Mouse (Mus musculus) brain, embryonic 14.5 days (tissue): Measurements from ENCODE around the gene Gfod2. TPM values are rescaled to one million over a fixed set of nuclear protein-coding genes. Genes with fewer than 3 reads are reported as not detected.

Experiments used
- DNase-seq: peaks from one replicate; pipeline ENCODE4 v3.0.0-alpha.2; 2011; ENCODE audit warnings: low read depth
- CTCF ChIP-seq: fragments of 200-500 bp; IDR thresholded peaks from 2 replicates; pipeline ENCODE4 v1.5.1; 2012; ENCODE audit warnings: inconsistent platforms, mild to moderate bottlenecking, moderate library complexity, borderline replicate concordance; ENCODE audit not compliant: insufficient read depth, insufficient read length; ENCODE audit errors: extremely low read depth
- POLR2A ChIP-seq: fragments of 200-500 bp; IDR thresholded peaks from 2 replicates; pipeline ENCODE4 v1.6.1; 2012; ENCODE audit warnings: mild to moderate bottlenecking, inconsistent platforms, borderline replicate concordance; ENCODE audit not compliant: poor library complexity, insufficient read depth, insufficient read length, severe bottlenecking; ENCODE audit errors: extremely low read depth
- polyA plus RNA-seq: library from polyadenylated mRNA; depleted of rRNA; stranded (reverse); fragments of >200 nt; gene quantifications from 2 replicates; pipeline ENCODE4 v1.2.3, GENCODE M21; 2012

The Gfod2 gene
- polyA plus RNA-seq, 1 experiment: 62.6 TPM

DNA sequence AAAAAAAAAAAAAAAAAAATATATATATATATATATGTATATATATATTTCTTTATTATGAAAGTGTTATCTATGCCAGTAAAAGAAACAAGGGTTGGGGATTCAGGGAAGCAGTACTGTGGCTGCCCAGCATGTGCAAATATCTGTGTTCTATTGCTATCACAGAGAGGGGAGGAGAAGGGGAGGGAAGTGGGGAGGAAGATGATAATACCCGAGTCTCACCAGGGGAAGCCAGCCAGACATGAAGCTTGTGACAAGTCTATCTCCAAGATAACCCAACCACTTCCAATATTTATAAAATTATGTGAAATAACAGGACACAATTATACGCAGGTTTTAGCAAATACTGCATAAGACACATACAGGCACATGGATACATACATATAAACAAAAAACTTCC, 19.4 kb upstream of the Gfod2 start:
- TF ChIP-seq CTCF (no peak), POLR2A (no peak)
- no peak for DNase-seq

DNA sequence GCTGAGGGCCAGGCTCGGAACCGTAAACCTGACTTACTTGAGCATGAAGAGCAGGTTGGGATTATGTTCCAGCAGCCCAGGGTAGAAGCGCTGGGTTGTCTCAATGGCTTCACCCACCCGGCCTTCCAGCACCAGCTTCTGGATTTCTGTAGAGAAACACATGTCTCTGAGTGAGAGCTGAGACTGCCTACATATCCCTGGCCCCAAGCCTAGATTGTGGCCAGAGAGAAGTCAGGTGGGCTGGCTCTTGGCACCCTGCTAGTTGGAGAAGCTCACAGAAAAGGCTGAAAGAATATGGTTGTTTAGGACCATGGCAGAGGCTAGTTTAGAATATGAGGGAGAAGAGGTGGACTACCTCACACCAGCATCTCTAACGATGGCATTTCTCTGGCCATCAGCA, 16.0 kb upstream of the Gfod2 start:
- DNase-seq: no peak
- TF ChIP-seq POLR2A: no peak
- no peak for TF ChIP-seq CTCF

DNA sequence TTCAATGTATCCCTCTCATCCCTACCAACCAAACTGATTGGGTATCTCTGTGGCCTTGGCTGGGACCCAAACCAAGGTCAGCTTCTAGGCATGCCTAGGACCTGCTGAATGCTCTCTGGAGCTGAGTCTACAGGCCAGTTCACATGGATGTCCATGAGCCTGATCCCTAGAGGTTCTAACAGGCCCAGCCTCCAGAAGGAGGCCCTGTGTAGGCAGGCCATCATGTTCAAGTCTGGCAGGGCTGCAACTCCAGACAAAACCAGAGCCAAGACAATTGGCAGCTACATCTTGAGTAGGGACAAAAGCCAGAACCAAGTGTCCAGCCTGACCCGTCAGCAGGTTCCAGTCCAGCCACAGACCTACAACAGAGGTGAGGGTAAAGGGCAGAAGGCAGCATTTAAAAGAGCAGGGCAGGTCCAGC, 15.0 kb upstream of the Gfod2 start:
- no peak for DNase-seq
- TF ChIP-seq CTCF: no peak
- no peak for TF ChIP-seq POLR2A

DNA sequence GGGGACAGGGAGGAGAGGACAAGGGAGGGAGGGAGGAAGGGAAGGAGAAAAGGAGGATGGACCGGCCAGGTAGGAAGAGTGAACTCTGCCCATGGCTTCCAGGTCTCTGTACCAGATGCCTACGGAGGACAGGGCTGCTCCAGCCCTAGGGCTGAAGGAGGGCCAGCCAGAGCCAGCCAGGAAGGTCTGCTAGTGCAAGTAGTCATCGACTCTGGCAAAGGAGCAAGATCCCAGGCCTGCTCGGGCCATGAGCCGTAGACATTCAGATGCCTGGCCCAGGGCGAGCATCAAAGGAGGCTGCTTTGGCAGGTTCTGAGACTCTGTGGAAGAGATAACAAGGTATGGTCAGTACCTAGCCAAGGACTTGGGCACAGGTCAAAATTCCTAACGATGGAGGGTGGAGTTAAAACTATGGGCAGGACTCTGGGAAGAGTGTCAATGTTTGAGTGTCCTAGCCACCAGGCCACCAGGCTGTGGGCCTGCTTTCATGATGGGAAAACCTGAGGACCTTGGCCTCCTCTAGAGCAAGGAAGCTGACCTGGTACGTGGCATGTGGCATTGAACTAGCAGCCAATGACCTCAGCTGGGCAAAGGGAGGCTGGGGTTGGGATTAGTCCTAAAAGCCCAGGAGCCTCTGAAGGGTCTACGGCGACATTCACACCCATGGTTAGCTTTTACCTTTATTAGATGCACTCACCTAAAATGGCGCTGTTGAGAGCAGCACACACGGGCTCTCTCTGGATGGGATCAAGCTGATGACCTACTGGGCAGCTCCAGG, 13.1 kb upstream of the Gfod2 start:
- TF ChIP-seq CTCF (no peak), POLR2A (no peak)
- DNase-seq: no peak

DNA sequence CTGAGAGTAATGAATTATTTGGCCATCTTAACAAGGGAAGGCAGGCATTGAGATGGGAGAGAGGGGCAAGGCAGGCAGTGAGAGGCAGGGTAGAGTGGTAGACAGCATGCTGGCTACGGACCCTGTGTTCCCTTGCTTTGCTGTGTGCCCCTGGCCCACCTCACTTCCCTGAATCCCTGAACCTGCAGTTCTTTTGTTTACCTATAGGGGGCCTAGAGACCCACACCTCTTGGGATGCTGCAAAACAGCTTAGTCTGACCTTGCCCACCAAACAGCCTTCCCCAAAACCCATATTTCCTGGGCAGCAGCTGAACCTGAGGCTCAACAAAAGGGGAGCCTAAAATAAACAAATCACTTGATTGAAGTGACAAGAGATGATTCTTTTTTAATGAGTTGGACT, 12.1 kb upstream of the Gfod2 start:
- peak; percentile 25 for DNase-seq
- TF ChIP-seq POLR2A (no peak), CTCF (peak; percentile 70; the same call in 1 of the 2 replicates)

DNA sequence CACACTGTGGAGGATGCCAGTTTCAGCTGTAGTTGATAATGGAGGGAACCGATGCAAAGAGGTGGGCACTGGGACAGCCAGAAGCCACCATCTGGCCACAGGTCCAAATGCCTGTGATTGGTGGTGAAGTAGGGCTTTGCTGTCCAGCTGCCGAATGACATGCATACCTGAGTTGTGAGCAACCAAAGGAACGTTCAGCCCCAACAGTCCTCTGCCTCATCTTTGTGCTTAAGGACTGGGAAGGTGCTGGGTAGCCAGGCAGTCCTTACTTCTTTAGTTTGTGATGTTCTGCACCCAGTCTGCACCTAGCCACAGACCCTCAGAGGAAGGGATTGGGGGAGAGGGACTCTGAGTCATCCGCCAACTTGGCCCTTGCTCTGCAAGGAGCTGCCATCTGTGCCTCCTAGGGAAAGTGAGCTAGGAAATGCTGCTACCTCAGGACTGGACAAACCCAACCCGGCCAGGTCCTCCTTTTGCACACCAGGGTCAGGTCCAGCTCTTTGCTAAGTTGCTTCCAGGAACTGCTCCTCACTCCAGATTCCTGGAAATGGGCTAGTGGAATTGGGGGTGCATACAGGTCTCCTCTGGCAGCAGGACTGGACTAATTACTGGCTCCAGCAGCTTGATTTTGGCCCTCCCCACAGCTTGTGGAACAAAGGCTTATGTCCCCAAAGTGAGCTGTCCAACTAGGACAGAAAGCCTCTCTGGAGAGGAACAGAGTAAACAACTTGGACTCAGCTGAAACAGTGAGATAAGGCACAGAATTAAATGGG, 10.2 kb upstream of the Gfod2 start:
- TF ChIP-seq POLR2A (no peak), CTCF (no peak)
- no peak for DNase-seq

DNA sequence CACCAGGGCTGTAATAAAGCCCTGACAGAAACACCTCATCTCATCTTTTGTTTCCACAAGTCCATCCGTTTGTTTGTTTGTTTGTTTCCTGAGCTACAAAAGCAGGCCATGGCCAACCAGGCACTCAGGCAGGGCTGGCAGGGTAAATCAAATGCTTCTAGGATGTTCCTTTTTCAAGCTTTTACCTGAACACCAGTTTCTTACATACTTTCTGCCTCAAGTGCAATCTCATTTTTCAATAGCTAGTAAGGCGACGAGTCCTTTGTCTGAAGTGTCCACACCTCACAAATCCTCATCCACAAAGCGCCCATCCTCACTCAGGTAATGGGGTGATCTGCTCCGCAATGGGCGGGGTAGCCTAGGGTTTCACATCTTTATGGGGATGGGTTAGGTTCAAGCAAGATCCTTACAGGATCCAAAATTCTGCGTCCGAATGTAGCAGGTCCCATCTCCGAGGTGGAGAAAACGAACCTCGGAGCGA, 628 bp downstream of the Gfod2 start:
- DNase-seq: peak; percentile 51
- no peak for TF ChIP-seq POLR2A
- TF ChIP-seq CTCF: no peak

DNA sequence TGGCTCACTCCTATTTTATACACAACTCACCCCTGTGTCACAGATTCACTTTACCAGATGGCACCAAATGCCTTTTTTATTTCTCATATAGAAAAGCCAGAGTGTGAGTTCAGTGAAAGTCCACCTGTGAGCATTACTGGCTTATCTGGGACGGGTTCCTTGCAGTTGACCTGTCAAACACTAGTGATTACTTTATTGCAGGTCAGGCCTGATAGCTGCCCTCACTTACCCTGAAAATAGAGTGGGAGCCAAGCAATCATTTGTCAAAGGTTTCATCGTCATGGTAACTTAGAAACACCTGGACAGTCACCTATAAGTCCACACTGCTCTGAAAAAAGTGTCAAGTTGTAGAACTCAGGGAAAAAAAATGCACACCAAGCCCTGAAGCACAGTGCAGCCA, 3.8 kb downstream of the Gfod2 start:
- TF ChIP-seq CTCF (no peak), POLR2A (no peak)
- DNase-seq: no peak

DNA sequence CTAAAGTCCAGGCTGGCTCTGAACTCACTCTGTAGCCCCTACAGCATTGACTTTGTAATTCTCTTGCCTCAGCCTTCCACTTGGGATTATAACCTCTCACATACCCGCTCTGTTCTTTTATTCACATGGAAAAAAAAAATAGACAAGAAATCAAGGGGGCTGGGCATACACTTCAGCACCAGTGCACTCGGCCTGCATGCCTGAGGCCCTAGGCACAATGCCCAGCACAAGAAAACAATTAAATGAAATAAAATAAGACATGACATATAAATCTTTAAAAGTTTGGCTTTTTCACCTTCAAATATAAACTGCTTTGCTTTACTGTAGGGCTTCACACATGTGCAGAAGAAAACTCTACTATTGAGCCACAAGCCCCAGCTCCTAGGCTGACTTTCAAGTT, 4.5 kb downstream of the Gfod2 start:
- TF ChIP-seq POLR2A (no peak), CTCF (no peak)
- no peak for DNase-seq

DNA sequence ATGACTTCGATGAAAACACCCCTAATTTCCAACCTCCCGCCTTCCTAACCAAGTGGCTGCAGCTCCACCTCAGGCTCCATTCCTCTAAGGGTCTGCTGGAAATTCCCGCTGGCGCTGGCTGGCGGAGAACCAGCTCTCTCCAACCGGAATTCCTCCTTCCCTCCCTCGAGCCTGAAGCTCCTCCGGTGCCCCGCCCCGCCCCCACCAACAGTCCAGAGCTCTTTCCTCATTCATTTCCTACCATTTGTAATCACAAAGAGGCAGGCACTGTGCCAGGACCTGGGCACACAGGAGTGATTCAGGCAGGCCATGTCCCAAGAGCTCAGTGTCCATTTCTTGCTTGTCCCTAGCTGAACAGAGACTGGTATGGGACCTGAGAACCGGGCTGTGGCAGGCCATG, 7.9 kb downstream of the Gfod2 start:
- TF ChIP-seq CTCF (no peak), POLR2A (no peak)
- DNase-seq: peak; percentile 91

DNA sequence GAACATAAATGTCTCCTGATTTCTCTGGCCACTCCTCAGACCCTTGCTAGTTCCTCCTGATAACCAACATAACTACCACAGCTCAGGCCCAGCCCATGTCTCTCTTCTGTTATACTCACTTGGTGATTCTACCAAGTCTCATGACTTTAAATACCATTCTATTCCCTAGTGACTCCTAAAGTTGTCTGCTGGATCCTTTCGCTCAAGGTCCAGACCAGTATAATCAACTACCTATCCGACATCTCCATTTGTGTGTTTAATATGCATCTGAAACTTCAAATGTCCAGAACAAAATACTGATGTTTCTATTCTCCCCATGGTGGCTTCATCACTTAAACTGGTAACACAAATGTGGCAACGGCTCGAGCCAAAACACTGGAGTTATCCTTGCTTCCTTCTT, 15.2 kb downstream of the Gfod2 start:
- DNase-seq: no peak
- TF ChIP-seq POLR2A (no peak), CTCF (no peak)
